In the genomic region with DNA sequence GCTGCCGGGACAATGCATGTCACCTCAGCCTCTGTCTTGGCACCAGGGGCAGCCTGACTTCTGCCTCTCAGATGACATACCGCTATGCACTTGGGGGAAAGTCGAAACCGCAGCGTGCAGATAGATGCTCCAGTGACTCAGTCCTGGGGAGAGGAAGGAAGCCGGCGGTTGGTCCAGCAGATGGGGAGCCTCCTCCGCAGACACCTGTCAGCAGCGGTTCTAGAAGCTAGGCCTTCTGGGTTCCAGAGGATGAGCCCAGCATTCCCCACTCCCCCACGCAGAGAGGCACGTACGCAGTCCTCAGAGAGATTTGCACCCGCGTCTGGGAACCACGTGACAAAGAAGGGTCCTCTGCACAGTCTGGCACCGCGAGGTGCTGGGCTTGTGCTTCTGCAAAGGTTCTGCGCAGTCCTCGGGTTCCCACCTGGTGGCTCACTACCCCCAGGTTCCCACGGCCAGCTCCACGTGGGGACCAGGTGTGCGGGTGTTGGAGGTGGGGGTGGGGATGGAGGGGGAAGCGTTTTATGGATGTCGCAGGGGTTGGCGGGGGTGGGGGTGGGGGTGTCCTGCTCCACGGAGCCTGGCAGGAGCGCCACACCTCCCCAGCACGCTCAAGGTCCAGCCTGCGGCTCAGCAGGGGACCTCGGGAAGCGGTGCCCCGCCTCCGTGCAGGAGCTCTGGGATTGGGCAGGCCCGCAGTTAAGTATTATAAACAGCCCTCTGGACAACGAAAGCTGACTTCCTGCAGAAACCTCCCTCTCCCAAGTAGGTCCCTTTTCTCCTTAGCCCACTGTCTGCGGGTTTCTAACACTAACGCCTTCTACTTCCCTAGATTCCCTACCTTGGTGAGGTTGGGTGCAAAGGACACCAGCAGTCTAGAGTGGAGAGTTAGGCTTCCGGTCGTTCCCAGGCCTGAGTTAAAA, we compare ENCODE assay signal across 8 mouse cellular contexts. TPM values are rescaled to one million over a fixed set of nuclear protein-coding genes. Genes with fewer than 3 reads are reported as not detected.
DNase-seq lines count a peak whose midpoint lies in the region; ATAC-seq and TF ChIP-seq lines count a peak whose summit lies in the region.

No protein-coding gene starts in this region.

- TF ChIP-seq CTCF in liver, adult 2 months (IDR thresholded peaks at IDR 0.05; ENCODE audit: low read depth, low read length) = no peak

- peak overlapping the region; percentile 42 for H3K4me3 ChIP-seq in embryonic facial prominence, embryonic 13.5 days
- H3K4me3 ChIP-seq in heart, embryonic 15.5 days = peak overlapping the region; percentile 50
- H3K4me3 ChIP-seq in liver, adult 2 months (ENCODE audit: insufficient read depth, low read depth, low read length) = peak overlapping the region; percentile 80
- H3K4me3 ChIP-seq in stomach, embryonic 15.5 days (replicated peaks) = peak overlapping the region; percentile 45

- H3K36me3 ChIP-seq in embryonic facial prominence, embryonic 13.5 days = no peaks in the 10 kb centered on the region
- no peaks in the 10 kb centered on the region for H3K36me3 ChIP-seq in heart, embryonic 15.5 days
- no peaks in the 10 kb centered on the region for H3K36me3 ChIP-seq in liver, adult 2 months (ENCODE audit: control insufficient read depth, insufficient read depth, low read length)
- no peaks in the 10 kb centered on the region for H3K36me3 ChIP-seq in stomach, embryonic 15.5 days

- 2% methylated on average over 39 of the region's 39 CpGs for WGBS in embryonic facial prominence, embryonic 13.5 days
- WGBS in heart, embryonic 15.5 days = 1% methylated on average over 39 of the region's 39 CpGs
- under 1% methylated on average over 39 of the region's 39 CpGs for WGBS in liver, adult 2 months
- 3% methylated on average over 39 of the region's 39 CpGs for WGBS in stomach, embryonic 15.5 days

- peak overlapping the region; percentile 89 for H3K4me2 ChIP-seq in embryonic facial prominence, embryonic 13.5 days
- H3K4me2 ChIP-seq in heart, embryonic 15.5 days = peak overlapping the region; percentile 80
- peak overlapping the region; percentile 89 for H3K4me2 ChIP-seq in stomach, embryonic 15.5 days

- peak overlapping the region; percentile 61 for H3K9ac ChIP-seq in embryonic facial prominence, embryonic 13.5 days
- H3K9ac ChIP-seq in heart, embryonic 15.5 days = peak overlapping the region; percentile 29
- H3K9ac ChIP-seq in liver, adult 2 months (ENCODE audit: low read depth, low read length) = peak overlapping the region; percentile 92
- H3K9ac ChIP-seq in stomach, embryonic 15.5 days = 0 out of 2 replicates have a peak overlapping the region, but pooled peaks have one; percentile 7

- peak; percentile 86 for DNase-seq in A20 (ENCODE audit: low read depth, low spot score)
- DNase-seq in adrenal gland, adult 2 months = peak; percentile 91
- DNase-seq in kidney, postnatal 10 days = peak; percentile 88
- peak; percentile 88 for DNase-seq in liver, adult 2 months (ENCODE audit: extremely low read depth, low read depth, low spot score)

- no peak for ATAC-seq in embryonic facial prominence, embryonic 13.5 days (ENCODE audit: insufficient number of reproducible peaks, insufficient read depth, low FRiP score, low TSS enrichment, low read depth)
- peak; percentile 65 for ATAC-seq in heart, embryonic 15.5 days (replicated peaks; ENCODE audit: insufficient number of reproducible peaks, insufficient read depth, low FRiP score, low read depth)
- ATAC-seq in monocyte, adult 5-6 weeks (replicated peaks; ENCODE audit: insufficient number of reproducible peaks, low FRiP score, low TSS enrichment, poor library complexity, severe bottlenecking) = peak; percentile 66
- peak; percentile 83 for ATAC-seq in stomach, embryonic 15.5 days (ENCODE audit: insufficient read depth, low FRiP score, low read depth)

- no peaks in the 10 kb centered on the region for H3K27me3 ChIP-seq in embryonic facial prominence, embryonic 13.5 days
- no peaks in the 10 kb centered on the region for H3K27me3 ChIP-seq in heart, embryonic 15.5 days
- H3K27me3 ChIP-seq in liver, adult 2 months (ENCODE audit: control insufficient read depth, insufficient read depth, low read length) = no peaks in the 10 kb centered on the region
- no peaks in the 10 kb centered on the region for H3K27me3 ChIP-seq in stomach, embryonic 15.5 days (replicated peaks)

- no peaks in the 10 kb centered on the region for H3K9me3 ChIP-seq in embryonic facial prominence, embryonic 13.5 days
- no peaks in the 10 kb centered on the region for H3K9me3 ChIP-seq in heart, embryonic 15.5 days (replicated peaks)
- no peaks in the 10 kb centered on the region for H3K9me3 ChIP-seq in stomach, embryonic 15.5 days

- peak; percentile 72 for TF ChIP-seq POLR2A in liver, adult 2 months (IDR thresholded peaks at IDR 0.05; ENCODE audit: extremely low read depth, insufficient read depth, low read length)

- no peaks in the 10 kb centered on the region for H3K79me2 ChIP-seq in liver, adult 2 months (ENCODE audit: control insufficient read depth, insufficient read depth, low read length)

- H3K27ac ChIP-seq in embryonic facial prominence, embryonic 13.5 days = peak overlapping the region; percentile 41; the same call in 1 of the 2 replicates
- peak overlapping the region; percentile 47 for H3K27ac ChIP-seq in heart, embryonic 15.5 days
- peak overlapping the region; percentile 99 for H3K27ac ChIP-seq in liver, adult 2 months (replicated peaks; ENCODE audit: insufficient read depth, low read depth, low read length)
- H3K27ac ChIP-seq in stomach, embryonic 15.5 days = peak overlapping the region; percentile 69

- H3K4me1 ChIP-seq in embryonic facial prominence, embryonic 13.5 days = peaks cover 37% of the 10 kb centered on the region
- peaks cover 21% of the 10 kb centered on the region for H3K4me1 ChIP-seq in heart, embryonic 15.5 days (replicated peaks)
- peaks cover 18% of the 10 kb centered on the region for H3K4me1 ChIP-seq in liver, adult 2 months (ENCODE audit: control insufficient read depth, insufficient read depth, low read length)
- H3K4me1 ChIP-seq in stomach, embryonic 15.5 days = peaks cover 20% of the 10 kb centered on the region; the same call in 1 of the 2 replicates

RNA-seq across cellular contexts. Expression of a gene that starts 30.2 kb away (rescaled TPM):
- 10 to 100 TPM in 1 of 2 experiments, 1 to 10 TPM in 1; 6.5 to 10.1 TPM for total RNA-seq in adrenal gland, adult 2 months (2021)
- 3.2 and 3.8 TPM in 2 replicates for polyA plus RNA-seq in adrenal gland, adult 2 months (2012; rRNA removed)
- 18.4 and 19.4 TPM in 2 replicates for polyA plus RNA-seq in embryonic facial prominence, embryonic 13.5 days (2015; fragmentation: Nextera tagmentation; extraction: Ambion mirVana)
- polyA plus RNA-seq in heart, embryonic 15.5 days (2015; fragmentation: Nextera tagmentation; extraction: Ambion mirVana) = 10.2 and 12.0 TPM in 2 replicates
- total RNA-seq in liver, adult 2 months (2014; rRNA removed) = 3.9 and 4.2 TPM in 2 replicates
- 1.5 and 2.0 TPM in 2 replicates for polyA plus RNA-seq in liver, adult 2 months (2012; rRNA removed)
- 1.5 to 4.8 TPM (median 4.6 TPM) in 3 replicates for total RNA-seq in monocyte, adult 5-6 weeks (2017)
- 12.0 and 12.2 TPM in 2 replicates for polyA plus RNA-seq in stomach, embryonic 15.5 days (2015; fragmentation: Nextera tagmentation; extraction: Ambion mirVana)

RNA-seq across cellular contexts. Expression of a gene that starts 35.6 kb away (rescaled TPM):
- total RNA-seq in adrenal gland, adult 2 months (2021) = 1 to 10 TPM; 6.3 to 6.5 TPM
- not detected in 2 replicates for polyA plus RNA-seq in adrenal gland, adult 2 months (2012; rRNA removed)
- 1.6 and 2.4 TPM in 2 replicates for polyA plus RNA-seq in embryonic facial prominence, embryonic 13.5 days (2015; fragmentation: Nextera tagmentation; extraction: Ambion mirVana)
- polyA plus RNA-seq in heart, embryonic 15.5 days (2015; fragmentation: Nextera tagmentation; extraction: Ambion mirVana) = 2.1 and 2.6 TPM in 2 replicates
- total RNA-seq in liver, adult 2 months (2014; rRNA removed) = not detected in 2 replicates
- not detected in 2 replicates for polyA plus RNA-seq in liver, adult 2 months (2012; rRNA removed)
- total RNA-seq in monocyte, adult 5-6 weeks (2017) = not detected in 3 replicates
- polyA plus RNA-seq in stomach, embryonic 15.5 days (2015; fragmentation: Nextera tagmentation; extraction: Ambion mirVana) = 0.67 and 0.80 TPM in 2 replicates

Comparison
In these comparisons a context has a peak if more than half of its experiments do, and no peak if none do; other contexts are left out.
1. H3K27ac ChIP-seq: peak in every context shown above with its lines; median percentile 99 in liver, adult 2 months; 69 in stomach, embryonic 15.5 days; 47 in heart, embryonic 15.5 days; 41 in embryonic facial prominence, embryonic 13.5 days.
2. H3K9ac ChIP-seq: peak in every context shown above with its lines; median percentile 92 in liver, adult 2 months; 61 in embryonic facial prominence, embryonic 13.5 days; 29 in heart, embryonic 15.5 days; 7 in stomach, embryonic 15.5 days.